Mouse (Mus musculus) right cerebral cortex, adult 18-20 months (tissue): ENCODE measurements around the gene Paqr8.
"Not testable (repeated sequence)": the region's sequence is repeated elsewhere in the genome, so short reads cannot be mapped to it uniquely, and the experiment has no call there.

Experiments
- DNase-seq: peaks from one replicate; pipeline ENCODE4 v3.0.0; 2022; ENCODE audit warnings: mixed read lengths

Gene Paqr8

GRCm38 (mm10) chr1:20912527-20913171 is 22.2 kb downstream of the Paqr8 start:
- no peak for DNase-seq

- no peak for DNase-seq
These were observed 24.4 kb downstream of the Paqr8 start for GRCm38 (mm10) chr1:20914769-20915168.

GRCm38 (mm10) chr1:20915608-20916007 is 25.2 kb downstream of the Paqr8 start:
- no peak for DNase-seq

GRCm38 (mm10) chr1:20917496-20918050 is 27.2 kb downstream of the Paqr8 start:
- DNase-seq, result no peak

GRCm38 (mm10) chr1:20919728-20920127 is 29.3 kb downstream of the Paqr8 start:
- no peak for DNase-seq

GRCm38 (mm10) chr1:20921081-20921528 is 30.7 kb downstream of the Paqr8 start:
- DNase-seq, result peak; percentile 32

- DNase-seq, result peak; percentile 29
These were observed 32.4 kb downstream of the Paqr8 start for GRCm38 (mm10) chr1:20922612-20923399.

- not testable (repeated sequence) for DNase-seq
These were observed 34.9 kb downstream of the Paqr8 start for GRCm38 (mm10) chr1:20925324-20925723.

GRCm38 (mm10) chr1:20925926-20926325 is 35.5 kb downstream of the Paqr8 start:
- DNase-seq, result no peak

GRCm38 (mm10) chr1:20926376-20926775 is 36.0 kb downstream of the Paqr8 start:
- DNase-seq, result no peak

- DNase-seq, result no peak
These were observed 38.1 kb downstream of the Paqr8 start for GRCm38 (mm10) chr1:20928487-20928886.

- peak; percentile 73 for DNase-seq
These were observed 43.1 kb downstream of the Paqr8 start for GRCm38 (mm10) chr1:20933457-20933856.

- no peak for DNase-seq
These were observed 44.7 kb downstream of the Paqr8 start for GRCm38 (mm10) chr1:20935106-20935505.

- DNase-seq, result peak; percentile 47
These were observed 48.6 kb downstream of the Paqr8 start for GRCm38 (mm10) chr1:20939046-20939445.

GRCm38 (mm10) chr1:20940151-20940550 is 49.7 kb downstream of the Paqr8 start:
- DNase-seq, result no peak

GRCm38 (mm10) chr1:20941322-20941721 is 50.9 kb downstream of the Paqr8 start:
- no peak for DNase-seq

- no peak for DNase-seq
These were observed 51.5 kb downstream of the Paqr8 start for GRCm38 (mm10) chr1:20941857-20942256.

GRCm38 (mm10) chr1:20943016-20943415 is 52.6 kb downstream of the Paqr8 start:
- no peak for DNase-seq

- peak; percentile 94 for DNase-seq
These were observed 60.9 kb downstream of the Paqr8 start, which contains the start of gene Efhc1 for GRCm38 (mm10) chr1:20951300-20951763. TSS of gene Efhc1 (plus strand) at chr1:20951626.

GRCm38 (mm10) chr1:20951799-20952198 is 61.4 kb downstream of the Paqr8 start:
- no peak for DNase-seq

GRCm38 (mm10) chr1:20954876-20955275 is 64.5 kb downstream of the Paqr8 start:
- DNase-seq, result no peak

- DNase-seq, result no peak
These were observed 79.2 kb downstream of the Paqr8 start for GRCm38 (mm10) chr1:20969642-20970041.

GRCm38 (mm10) chr1:20973389-20973788 is 83.0 kb downstream of the Paqr8 start:
- DNase-seq, result no peak
